Mouse (Mus musculus) adrenal gland, adult 18-20 months (tissue): ENCODE results near the gene Plekhg2. TPM values are rescaled to one million over a fixed set of nuclear protein-coding genes. Genes with fewer than 3 reads are reported as not detected.
"Not testable (repeated sequence)": the region's sequence is repeated elsewhere in the genome, so short reads cannot be mapped to it uniquely, and the experiment has no call there.

Source experiments
- DNase-seq, 2 experiments: peaks; one replicate each; pipeline ENCODE4 v3.0.0; 2021 to 2022; ENCODE audit warnings: low spot score in 2 of 2
- long read RNA-seq, 2 experiments: library from polyadenylated mRNA; stranded (forward); transcript quantifications; one replicate each; pipeline ENCODE4 v2.0.0; 2021
- total RNA-seq, 2 experiments: library from RNA; stranded (reverse); gene quantifications; 1 replicate in 1 of 2; 2 replicates in 1 of 2; pipeline ENCODE4 v1.2.3; 2021

Gene Plekhg2
- total RNA-seq: 10 to 100 TPM; 14.4 to 22.2 TPM
- long read RNA-seq, experiment 1, partial matches to known transcripts: 0 of 1 reads
- long read RNA-seq, experiment 1, other reads (novel, unspliced or antisense): 0 of 1 reads
- long read RNA-seq, experiment 2, partial matches to known transcripts: 1 of 2 reads
- long read RNA-seq, experiment 2, other reads (novel, unspliced or antisense): 1 of 2 reads

DNA sequence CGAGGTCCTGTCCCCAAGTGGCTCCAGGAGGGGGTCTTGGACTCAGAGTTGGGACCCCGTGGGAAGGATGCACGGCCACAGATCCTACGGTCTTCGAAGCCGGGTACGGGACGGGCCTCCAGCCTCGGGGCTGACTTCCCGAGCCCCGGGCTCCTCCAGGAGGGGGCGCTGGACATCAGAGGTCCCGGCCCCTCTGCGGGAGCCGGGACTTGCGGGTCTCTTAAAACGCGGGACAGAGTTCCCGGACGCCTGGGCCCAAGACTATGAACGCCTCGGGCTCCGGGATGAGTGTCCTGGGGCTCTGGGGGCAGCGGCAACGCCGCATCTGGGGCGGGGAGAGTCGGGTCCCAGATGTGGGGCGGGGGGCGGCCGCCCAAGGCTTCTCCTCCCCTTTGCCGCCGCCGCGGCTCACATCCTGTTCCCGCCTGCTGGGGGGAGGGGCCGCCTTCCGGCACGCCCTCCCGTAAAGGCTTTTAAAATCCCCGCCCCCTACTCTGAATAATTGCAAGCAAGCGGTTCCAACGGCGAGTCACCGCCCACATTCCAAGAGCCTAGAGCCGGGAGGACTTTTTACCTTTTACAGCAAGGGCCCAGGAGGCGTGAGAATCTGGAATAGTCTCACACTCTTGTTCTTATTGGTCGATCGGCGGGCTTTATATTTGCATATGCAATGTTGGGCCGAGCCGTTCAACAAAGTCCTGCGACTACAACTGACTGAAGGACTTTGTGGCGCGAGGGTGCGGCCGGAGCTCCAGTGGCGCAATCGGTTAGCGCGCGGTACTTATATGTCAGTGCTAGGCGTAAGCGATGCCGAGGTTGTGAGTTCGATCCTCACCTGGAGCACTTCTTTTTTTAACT is at the start of gene Plekhg2:
Plekhg2 (minus strand) TSS at position 349 of the 858 bp plus-strand sequence.
- peak; percentile 99 for DNase-seq

DNA sequence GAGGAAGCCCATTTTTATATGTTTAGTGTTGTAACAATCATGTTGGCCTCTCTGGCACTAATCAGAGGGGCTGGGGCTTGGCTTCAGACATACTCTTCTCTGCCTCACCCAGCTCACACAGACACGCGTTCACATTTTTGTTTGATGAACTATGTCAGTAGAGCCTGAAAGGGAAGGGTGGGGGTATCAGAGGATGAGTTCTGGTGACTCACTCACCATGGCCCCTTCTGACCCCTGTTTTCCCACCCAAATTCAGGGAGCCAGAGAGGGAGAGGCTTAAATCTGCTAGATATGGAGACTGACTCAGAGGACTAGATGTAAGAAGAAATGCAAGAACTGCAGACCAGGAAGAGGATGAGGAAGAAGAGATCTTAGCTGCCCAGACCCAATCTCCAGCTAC is 47.0 kb upstream of the Plekhg2 start:
- no peak for DNase-seq

DNA sequence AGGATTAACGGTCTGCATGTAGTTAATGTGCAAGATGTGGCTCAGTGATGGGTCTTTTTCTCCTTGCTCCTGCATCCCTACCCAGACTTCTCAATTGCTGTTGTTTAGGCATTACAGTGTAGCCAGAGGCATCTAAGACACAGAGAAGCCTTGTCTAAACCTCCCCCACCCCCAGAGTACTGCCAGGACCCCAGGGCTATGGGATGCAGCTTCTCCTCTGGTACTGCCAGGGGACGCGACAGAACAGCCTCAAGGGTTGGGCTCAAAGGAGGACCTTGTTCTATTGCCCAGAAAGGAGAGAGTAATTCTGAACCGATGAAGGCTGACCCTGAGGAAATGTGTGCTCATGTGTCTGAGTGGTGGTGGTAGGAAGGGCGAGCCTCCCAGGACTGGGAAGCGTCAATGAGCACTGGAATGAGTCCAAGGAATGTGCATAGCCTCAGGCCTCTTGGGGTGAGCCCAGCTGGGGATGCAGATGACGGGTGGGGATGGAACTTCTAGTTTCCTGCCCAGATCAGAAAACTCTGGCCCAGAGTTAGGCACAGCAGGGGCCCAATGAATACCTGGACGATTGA is 45.8 kb upstream of the Plekhg2 start:
- DNase-seq: no peak

DNA sequence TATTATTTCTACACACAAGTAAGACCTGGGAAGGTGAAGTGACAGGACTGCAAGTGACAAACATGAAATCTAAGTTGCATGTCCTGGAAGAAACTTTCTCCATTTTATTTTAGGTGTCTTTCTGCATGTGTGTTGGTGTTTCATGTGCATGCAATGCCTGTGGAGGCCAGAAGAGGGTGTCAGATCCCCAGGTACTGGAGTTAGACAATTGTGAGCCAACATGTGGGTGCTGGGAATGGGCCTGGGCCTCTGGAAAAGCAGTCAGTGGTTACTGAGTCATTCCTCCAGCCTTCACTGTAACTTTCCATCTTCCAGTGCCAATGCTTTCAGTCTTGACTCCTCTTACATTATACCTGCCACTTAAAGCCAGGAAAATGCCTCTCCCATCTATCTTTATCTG is 45.0 kb upstream of the Plekhg2 start:
- no peak for DNase-seq

DNA sequence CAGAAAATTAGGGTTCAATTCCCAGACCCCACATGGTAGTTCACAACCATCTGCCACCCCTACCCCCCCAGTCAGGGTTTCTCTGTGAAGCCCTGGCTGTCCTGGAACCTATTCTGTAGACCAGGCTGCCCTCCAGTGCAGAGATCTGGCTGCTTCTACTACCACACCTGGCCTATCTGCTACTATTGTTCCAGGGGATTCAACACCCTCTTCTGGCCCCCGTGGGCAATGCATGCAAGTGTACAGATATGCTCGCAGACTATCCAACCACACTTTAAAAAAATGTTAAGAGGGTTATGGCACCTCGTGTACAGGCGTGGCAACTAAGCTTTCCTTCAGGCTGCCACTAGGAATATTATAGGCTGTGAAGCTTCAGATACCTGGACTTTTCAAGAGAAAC is 40.4 kb upstream of the Plekhg2 start:
- DNase-seq: no peak

DNA sequence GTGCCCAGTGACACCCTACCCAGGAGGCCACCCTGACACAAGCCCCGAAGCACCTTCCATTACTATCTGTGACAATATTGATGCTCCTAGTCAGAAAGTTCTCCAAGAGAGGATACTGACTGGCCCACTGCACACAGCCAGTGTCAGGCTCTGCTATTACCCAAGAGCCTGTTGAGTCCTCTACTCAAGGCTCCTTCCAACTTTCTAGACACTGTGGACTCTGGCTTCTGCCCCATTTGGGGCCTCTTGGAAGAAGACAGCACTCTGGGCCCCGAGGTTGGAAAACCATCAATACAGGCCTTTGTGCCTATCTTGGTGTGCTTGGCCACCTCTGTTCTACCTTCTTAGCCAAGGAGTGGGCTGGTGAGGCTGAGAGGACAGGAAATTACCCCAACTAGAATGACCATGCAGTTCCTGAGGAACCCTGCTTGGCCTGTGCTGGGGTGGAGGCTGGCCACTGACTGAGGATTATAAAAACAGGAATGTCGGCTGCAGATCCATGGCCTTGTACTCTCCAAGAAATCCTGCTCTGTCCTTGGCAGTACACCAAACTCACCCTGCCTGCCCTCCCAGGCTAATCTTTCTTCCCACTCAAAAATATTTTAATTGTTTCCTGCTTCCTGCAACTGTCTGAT is 38.6 kb upstream of the Plekhg2 start:
- peak in 1 of 2 experiments; percentile 41 for DNase-seq

DNA sequence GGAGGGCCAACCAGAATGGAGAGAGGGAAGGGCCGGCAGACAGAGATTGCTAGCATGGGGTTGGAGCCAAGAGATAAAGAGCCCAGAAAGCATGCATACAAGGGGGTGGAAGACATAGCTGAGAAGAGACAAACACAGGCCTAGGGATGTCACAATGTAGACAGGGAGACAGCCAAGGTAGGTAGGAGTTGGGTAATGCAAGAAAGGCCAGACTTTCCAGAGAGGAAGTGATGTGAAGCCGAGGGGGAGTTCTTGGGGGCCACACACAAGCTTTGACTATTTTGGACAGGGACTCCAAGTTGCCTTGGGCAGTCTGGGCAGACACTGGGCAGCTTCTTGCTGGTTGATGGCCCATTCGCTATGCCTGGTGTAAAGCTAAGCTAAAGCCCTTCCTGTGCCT is 29.5 kb upstream of the Plekhg2 start:
- no peak for DNase-seq

DNA sequence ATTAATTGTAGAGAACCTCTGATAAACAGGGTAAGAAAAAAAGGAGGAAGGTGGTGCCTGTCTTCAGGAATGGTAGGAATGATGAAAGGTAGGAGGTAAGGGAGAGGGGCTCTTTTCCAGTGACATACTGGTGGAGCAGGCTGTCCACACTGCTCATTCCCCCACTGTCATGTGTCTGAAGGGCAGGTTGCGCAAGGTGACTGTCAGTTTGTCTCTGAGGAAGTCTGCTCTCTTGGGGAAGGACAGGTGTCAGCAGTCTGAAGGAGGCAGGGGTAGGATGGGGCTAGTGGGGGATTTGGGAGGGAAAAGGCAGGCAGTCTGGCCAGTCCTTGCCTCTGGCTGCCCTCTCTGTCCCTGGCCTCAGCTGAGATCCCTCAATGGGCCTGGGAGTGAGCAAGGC is 28.6 kb upstream of the Plekhg2 start:
- DNase-seq: no peak

DNA sequence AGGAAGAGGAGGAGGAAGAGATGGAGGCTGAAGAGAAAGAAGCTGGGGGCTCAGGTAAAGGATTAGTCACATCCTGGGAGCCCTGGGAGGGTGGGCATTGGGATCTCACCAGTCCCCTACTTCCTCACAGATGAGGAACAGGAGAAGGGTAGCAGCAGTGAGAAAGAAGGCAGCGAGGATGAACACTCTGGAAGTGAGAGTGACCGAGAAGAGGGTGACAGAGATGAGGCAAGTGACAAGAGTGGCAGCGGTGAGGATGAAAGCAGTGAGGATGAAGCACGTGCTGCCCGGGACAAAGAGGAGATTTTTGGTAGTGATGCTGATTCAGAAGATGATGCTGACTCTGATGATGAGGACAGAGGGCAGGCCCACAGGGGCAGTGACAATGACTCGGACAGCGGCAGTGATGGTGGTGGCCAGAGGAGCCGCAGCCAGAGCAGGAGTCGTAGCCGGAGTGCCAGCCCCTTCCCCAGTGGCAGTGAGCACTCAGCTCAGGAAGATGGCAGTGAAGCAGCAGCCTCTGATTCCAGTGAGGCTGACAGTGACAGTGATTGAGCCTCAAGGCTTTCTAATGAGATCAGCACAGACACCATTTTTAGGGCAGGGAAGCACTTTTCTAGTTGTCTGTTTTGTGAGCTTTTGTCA is 26.4 kb upstream of the Plekhg2 start:
- DNase-seq: no peak

DNA sequence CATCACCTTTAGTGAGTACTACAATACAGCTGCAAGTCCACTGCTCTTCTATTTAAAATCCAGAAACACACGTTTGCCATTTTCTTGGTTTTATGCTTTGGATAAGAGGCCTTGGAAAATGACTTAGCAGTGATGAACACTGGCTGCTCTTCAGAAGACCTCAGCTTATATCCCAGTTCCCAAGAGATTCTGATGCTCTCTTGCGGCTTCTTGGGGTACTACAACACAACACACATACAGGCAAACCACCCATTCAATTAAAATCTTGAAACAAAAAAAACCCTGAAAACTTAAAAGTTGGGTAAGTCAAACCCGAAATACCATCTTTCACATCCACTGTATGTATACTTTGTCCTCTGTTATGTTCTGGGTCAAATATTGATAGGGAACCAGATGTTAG is 25.6 kb upstream of the Plekhg2 start:
- no peak for DNase-seq

DNA sequence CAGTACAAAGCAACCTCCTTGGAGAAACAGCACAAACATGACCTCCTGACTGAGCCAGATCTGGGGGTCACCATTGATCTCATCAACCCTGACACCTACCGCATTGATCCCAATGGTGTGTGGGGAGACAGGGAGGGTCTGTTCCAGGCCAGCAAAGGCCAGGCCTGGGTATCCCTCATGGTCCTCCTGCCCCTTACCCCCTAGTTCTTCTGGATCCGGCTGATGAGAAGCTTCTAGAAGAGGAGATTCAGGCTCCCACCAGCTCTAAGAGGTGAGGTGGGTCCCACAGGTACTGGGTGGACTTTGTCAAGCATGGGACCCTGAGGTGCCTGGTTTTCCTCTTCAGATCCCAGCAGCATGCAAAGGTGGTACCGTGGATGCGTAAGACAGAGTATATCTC is 23.0 kb upstream of the Plekhg2 start:
- DNase-seq: no peak

DNA sequence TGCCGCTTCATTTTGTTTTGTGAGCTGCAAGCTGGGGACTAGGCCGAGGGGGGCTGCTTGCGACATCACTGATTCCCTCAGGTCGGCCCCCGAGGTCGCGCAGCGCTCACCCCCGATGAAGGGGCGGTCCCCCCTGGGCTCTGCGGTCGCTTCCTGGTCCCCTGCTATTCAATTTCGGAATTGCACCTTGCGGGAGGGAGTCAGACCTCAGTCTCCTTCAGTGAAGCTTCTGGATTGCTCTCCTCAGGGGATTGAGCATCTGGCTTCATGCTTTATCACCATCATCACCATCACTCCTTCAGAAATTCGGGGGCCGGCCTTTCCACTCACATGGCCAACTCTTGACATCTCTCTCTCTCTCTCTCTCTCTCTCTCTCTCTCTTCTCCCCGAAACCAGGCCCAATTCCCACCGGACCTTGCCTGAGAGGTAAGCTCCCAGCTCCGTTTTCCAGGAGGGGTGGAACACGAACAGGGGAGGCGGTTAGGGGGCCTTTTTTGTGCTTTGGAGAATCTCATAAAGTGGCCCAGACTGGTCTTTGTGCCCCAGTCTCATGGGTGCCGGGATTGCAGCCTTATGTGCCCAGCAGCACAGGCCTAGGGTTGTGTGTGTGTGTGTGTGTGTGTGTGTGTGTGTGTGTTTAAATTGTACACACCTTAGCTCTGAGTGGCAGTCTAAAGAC is 21.0 kb upstream of the Plekhg2 start:
- no peak for DNase-seq

DNA sequence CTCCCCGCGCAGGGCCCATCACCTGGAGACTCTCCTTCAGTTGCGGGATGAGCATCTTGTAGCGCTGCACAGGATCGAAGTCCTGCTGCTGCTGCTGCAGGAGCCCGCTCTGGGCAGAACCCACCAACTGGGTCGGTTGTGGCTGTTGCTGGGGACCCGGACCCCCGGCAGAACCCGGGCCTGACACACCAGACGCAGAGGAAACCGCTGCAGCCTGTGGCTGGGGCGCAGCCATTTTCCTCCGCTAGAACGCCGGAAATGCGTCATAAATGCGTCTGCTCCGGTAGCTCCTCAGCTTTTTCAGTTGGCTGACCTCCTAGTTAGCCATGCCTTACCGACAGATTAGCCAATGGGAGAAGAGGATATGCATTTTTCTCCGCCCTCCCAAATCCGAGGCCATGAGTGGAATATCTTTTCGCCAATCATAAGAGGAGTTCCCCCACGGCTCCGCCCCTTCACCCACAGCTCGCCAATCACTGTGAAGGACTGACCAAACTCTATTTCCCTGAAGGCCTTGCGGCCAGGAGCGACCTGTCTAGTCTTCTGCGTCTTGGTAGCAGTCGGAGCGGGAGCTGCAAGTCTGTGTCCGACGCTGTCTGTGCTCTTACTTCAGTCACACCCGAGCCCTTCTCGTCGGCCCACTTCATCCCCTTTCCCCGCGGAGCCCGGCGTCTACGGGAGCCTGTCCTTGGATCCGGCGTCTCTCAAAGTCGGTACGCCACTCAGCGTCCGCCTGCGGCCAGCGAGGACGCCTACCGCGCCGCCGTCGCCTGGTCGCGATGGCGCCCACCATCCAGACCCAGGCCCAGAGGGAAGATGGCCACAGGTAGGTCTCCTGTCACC is 20.3 kb upstream of the Plekhg2 start, which contains the start of the genes Med29 and Paf1:
Med29 (minus strand) TSS at position 280 of the 843 bp plus-strand sequence.
Paf1 (plus strand) TSS at position 523 of the 843 bp plus-strand sequence.
- peak; percentile 89 to 91 for DNase-seq

DNA sequence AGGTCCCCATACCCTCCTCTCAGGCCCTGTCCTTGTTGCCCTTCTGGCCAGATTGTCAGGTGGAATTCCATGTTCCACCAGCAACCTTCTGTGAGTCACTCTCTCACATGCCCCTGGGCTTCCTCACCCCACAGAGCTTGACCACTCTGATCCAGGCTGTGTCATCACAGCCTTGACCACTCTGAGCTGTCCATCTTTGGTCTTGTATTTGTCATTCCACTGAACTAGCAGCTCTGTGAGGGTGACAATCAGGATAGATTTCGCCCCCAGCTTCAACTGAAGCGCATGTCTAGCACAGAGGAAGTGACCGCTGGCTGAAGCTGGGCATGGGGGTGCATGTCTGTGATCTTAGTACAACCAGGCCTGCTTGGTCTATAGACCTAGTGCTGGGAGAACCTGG is 17.9 kb upstream of the Plekhg2 start:
- DNase-seq: no peak

DNA sequence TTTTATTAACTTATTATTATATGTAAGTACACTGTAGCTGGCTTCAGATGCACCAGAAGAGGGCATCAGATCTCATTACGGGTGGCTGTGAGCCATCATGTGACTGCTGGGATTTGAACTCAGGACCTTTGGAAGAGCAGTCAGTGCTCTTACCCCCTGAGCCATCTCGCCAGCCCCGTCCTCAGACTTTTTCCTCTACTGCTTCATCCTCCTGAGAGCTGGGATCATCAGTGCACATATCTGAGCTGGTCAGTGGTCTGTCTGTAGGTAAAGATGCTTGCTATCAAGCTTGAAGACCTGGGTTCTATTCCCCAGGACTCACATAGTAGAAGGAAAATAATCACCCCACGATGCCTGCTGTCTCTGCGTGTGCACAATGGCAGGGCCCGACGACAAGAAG is 15.0 kb upstream of the Plekhg2 start:
- DNase-seq: not testable (repeated sequence)

DNA sequence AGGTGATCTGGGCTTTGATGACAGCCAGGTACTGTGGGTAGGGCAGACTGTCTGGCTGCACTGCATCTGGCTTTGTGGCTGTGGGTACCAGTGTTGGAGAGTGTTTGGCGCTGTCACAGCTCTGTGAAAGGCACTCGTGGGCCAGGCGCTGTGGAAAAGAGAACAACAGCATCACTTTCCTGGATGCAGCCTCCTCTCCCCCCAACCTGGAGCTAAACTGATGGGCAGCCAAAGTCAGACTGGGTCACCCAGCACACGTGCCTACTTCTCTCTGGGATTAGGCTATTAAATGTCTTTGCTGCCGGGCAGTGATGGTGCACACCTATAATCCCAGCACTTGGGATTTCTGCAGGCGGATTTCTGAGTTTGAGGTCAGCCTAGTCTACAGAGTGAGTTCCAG is 14.5 kb upstream of the Plekhg2 start:
- DNase-seq: not testable (repeated sequence)

DNA sequence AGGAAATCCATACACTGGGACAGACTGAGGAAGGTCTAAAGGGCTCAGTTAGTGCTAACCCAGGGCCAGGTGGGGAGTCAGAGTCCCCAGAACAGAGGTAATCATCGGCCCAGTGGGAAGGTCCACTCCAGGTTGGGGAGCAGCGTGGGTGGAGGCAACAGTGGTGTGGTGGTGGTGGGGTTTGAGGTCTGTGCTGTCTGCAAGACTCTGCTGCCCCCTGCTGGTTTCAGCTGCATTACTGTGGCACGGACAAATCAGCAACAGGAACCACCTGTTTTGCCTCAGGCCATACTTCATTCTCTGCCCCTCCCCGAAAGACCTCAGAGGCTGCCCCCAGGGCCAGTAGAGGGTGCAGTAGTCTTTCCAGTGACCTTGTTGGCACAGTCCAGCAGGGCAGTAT is 14.1 kb upstream of the Plekhg2 start:
- DNase-seq: peak; percentile 84 to 90

DNA sequence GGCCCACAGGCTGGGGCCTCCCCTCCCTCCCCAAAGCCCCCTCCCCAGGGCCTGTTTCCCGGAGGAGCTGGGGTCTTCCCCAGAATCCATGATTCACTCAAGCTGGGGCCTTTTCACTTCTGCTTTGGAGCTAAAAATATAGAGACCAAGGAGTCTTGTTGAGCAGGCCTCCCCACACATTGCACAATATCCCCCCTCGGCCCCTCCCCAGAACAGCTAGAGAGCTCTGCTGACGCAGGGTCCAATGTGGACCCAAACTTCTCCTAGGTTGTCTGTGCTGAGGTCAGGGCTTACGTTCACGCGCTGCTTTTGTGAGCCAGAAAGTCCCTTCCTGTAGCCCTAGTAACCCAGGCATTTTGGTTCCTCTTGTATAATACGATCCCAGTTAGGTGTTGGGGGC is 13.6 kb upstream of the Plekhg2 start:
- no peak for DNase-seq

DNA sequence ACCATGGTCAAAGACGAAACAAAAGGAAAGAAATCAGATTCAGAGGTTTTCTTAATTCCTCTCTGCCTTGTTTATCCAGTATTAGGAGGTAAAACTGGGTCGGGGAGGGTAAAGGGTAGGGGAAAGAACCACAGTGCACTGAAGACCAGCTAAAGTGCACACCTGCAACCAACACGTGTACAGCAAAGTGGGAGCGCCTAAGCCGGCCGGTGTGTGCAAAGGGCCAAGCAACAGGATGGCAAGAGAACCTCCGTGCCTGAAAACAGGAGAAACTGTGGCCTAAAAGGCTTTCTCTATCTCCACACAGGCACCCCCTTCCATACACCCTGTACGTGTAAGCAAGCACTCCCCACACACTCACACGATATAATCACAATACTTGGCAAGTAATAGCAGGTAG is 12.8 kb upstream of the Plekhg2 start:
- DNase-seq: no peak

DNA sequence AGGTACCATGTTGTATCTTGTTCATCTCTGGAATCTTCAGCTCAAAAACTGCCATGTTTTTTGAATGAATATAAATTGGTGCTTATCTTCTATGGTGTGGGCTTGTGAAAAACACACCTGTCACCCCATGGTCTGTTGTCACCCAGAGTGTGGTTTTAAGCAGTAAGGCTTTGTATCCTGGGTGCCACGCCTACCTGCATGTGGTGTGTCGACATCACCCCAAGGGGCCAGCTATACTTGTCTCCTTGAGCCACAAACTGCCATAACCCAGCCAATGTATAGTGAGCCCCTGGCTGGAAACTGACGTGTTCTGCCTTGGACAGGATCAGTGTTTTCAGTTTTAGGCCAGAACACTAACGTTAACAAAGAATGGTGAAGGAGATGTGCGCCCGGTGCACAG is 11.8 kb upstream of the Plekhg2 start:
- DNase-seq: no peak
